Mouse (Mus musculus): ENCODE measurements around the gene Entpd7. TPM values are rescaled to one million over a fixed set of nuclear protein-coding genes. Genes with fewer than 3 reads are reported as not detected.

Gene Entpd7
- polyA plus RNA-seq, 1 experiment from 2014 or later: 8.3 TPM

DNA sequence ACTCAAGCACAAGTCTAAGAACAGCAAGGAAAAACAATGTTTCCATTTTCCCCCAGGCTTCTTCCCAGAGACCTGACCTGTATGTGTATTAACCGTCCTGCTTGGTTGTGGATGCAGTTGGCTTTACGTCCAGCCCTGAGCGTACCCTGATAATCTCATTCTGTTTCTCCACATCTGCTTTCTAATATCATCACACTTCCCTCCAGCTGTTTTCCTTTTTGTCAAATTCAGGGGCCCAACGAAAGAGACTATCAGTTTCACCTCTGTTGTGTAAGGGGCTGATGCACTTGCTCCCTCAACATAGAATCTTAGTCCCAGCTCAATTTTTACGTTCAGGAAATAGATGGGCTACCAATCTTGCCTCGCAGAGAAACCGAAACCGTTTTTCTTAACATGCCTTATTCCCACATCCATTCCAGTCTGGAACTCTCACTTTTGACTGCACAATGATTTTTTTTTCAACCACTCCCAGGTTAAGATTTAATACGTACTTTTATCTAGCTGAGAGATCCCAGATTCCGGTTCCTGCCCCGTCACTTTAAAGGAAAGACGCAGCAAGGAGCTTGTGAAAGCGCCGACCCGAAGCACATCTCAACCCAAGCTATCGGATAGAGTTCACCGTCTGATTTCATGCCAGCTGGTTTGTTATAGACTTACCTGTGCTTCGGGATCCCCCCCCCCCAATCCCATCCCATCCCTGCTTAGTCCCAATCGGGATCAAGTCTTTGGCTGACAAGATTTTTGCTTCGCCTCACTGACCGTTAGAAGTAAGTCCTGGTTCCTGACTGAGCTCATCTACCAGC is 15.8 kb upstream of the Entpd7 start:
- ATAC-seq: no peak
- Histone ChIP-seq H3K4me2 (ENCODE audit: low read length) (peak overlapping the region; percentile 86), H3K9ac (ENCODE audit: low read depth, low read length) (peak overlapping the region; percentile 98), H3K36me3 (ENCODE audit: control insufficient read depth, insufficient read depth, low read length) (no peaks in the 10 kb centered on the region), H3K4me1 (ENCODE audit: control insufficient read depth, insufficient read depth, low read depth, low read length) (peaks cover 17% of the 10 kb centered on the region), H3K4me3 (ENCODE audit: low read length) (peak overlapping the region; percentile 99), H3K9me3 (ENCODE audit: control insufficient read depth, low read length) (no peaks in the 10 kb centered on the region), H3K27me3 (replicated peaks; ENCODE audit: control insufficient read depth, insufficient read depth, low read length) (no peaks in the 10 kb centered on the region), H3K27ac (ENCODE audit: low read depth, low read length) (peak overlapping the region; percentile 89)
- WGBS: 10% methylated on average over 21 of the region's 21 CpGs

DNA sequence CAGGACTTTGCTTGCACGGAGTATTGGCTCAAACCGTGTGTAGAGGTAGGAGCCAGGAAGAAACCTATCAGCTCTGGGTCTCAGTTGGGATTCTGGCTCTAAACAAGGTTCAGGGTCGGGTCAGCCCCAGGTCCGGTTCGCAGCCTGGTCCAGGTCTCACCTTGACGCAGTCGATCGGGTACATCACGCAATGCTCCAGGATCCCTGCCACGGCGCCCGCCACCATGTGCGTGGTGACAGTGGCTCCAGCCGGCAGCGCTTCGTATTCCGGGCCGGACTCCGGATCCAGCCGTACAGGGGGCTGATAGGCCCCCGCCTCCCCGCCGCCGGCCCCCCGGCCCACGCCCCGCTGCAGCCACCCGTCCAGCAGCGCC is 15.2 kb upstream of the Entpd7 start:
- under 1% methylated on average over 29 of the region's 29 CpGs for WGBS

DNA sequence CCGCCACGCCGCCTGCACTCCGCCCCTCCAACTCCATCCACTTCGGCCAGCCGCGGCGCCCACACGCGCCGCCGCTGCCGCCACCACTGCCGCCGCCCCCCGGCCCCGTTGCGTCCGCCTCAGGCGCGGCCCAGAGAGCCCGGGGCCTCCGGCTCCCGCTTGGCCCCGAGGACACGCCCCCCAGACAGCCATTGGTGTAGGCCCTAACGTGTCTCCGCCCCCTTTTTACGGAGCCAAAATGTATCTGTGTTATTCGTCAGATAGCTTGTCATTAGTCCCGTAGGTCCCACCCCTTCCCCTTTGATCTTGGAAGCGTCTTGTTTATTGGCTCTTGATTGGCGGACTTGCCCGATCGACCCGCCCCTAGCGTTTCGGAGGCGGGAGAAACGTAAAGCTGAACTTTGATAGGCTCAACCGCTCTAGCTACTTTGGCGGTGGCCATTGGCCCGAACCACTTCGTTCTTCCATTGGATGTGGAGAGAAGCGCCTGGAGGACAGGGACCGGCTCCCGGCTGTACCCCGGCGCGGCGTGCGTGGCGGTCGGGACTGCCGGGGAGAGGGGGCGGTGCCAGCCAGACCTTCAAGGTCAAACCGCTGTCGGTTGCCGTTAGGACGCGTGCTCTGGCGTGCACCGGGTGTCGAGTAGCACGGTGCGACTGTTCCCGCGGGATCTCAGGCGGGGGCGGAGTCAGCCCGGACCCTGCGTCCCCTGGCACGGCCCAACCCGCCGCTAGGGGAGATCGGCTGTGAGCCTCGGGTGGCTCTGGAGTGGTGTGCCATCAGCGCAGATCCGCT is 14.5 kb upstream of the Entpd7 start, which contains the start of gene Slc25a28:
TSS of gene Slc25a28 (minus strand) at position 152 of the 795 bp plus-strand sequence.
- Histone ChIP-seq H3K27me3 (replicated peaks; ENCODE audit: control insufficient read depth, insufficient read depth, low read length) (no peaks in the 10 kb centered on the region), H3K4me3 (ENCODE audit: low read length) (peak within 1 kb of the TSS; percentile 99), H3K27ac (ENCODE audit: low read depth, low read length) (peak within 1 kb of the TSS; percentile 98), H3K4me1 (ENCODE audit: control insufficient read depth, insufficient read depth, low read depth, low read length) (peaks cover 17% of the 10 kb centered on the region), H3K36me3 (ENCODE audit: control insufficient read depth, insufficient read depth, low read length) (no peaks in the 10 kb centered on the region), H3K9me3 (ENCODE audit: control insufficient read depth, low read length) (no peaks in the 10 kb centered on the region), H3K4me2 (ENCODE audit: low read length) (peak within 1 kb of the TSS; percentile 86), H3K9ac (ENCODE audit: low read depth, low read length) (peak within 1 kb of the TSS; percentile 98)
- WGBS: under 1% methylated on average over 58 of the region's 79 CpGs
- ATAC-seq: peak; percentile 97

More for the DNA sequence above, 15.2 kb upstream of the Entpd7 start:
- Histone ChIP-seq H3K36me3 (ENCODE audit: control insufficient read depth, insufficient read depth, low read length) (no peaks in the 10 kb centered on the region), H3K27ac (ENCODE audit: low read depth, low read length) (peak overlapping the region; percentile 89), H3K4me3 (ENCODE audit: low read length) (peak overlapping the region; percentile 99), H3K9ac (ENCODE audit: low read depth, low read length) (peak overlapping the region; percentile 98), H3K9me3 (ENCODE audit: control insufficient read depth, low read length) (no peaks in the 10 kb centered on the region), H3K4me1 (ENCODE audit: control insufficient read depth, insufficient read depth, low read depth, low read length) (peaks cover 17% of the 10 kb centered on the region), H3K27me3 (replicated peaks; ENCODE audit: control insufficient read depth, insufficient read depth, low read length) (no peaks in the 10 kb centered on the region), H3K4me2 (ENCODE audit: low read length) (peak overlapping the region; percentile 86)
- peak; percentile 4 for ATAC-seq

DNA sequence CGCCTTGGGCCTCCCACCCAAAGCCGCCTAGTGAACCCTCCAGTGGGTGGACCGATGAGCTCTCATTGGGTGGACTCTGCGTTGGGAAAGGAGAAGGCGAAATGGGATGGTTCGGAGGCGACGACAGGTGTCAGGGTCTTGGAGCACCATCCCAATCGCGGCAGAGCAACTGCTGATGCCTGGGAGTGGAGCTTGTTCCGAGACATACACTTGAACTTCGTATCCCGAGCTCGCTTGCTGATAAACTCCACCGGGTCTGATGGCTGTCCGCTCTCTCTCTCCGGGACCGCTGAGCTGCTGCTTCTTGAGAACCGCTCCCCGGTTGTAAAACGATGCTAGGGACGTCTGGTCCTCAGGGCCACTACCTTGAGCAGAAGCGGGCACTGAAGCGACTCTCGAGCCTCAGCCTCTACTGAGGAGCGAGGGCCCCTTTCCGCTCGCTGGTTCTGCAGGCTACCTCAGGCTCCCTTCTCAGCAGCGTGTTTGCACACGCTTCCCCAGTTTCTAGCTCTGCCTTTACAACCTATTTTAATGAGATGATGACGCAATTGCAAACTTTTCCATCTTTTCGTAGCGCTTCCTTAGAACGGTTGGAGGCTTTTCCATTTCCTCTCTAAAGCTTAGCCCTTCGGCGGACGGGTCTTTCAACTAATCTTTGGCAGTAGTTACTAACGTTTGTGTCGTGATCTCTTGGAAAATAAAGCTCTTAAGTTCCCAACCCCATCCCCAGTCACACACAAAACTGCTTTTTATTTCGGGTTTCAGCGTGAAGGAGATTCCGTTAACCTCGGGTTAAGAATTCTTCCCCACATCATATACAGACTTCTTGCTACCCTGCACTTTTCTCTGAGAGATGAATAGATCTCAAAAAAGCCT is 13.7 kb upstream of the Entpd7 start:
- Histone ChIP-seq H3K4me2 (ENCODE audit: low read length) (peak overlapping the region; percentile 84), H3K4me1 (ENCODE audit: control insufficient read depth, insufficient read depth, low read depth, low read length) (peaks cover 17% of the 10 kb centered on the region), H3K4me3 (ENCODE audit: low read length) (peak overlapping the region; percentile 99), H3K9ac (ENCODE audit: low read depth, low read length) (peak overlapping the region; percentile 79), H3K27ac (ENCODE audit: low read depth, low read length) (peak overlapping the region; percentile 98), H3K9me3 (ENCODE audit: control insufficient read depth, low read length) (no peaks in the 10 kb centered on the region), H3K36me3 (ENCODE audit: control insufficient read depth, insufficient read depth, low read length) (no peaks in the 10 kb centered on the region), H3K27me3 (replicated peaks; ENCODE audit: control insufficient read depth, insufficient read depth, low read length) (no peaks in the 10 kb centered on the region)
- 1% methylated on average over 43 of the region's 43 CpGs for WGBS
- ATAC-seq: 0 out of 2 replicates have a peak, but pooled peaks have one; percentile 0

DNA sequence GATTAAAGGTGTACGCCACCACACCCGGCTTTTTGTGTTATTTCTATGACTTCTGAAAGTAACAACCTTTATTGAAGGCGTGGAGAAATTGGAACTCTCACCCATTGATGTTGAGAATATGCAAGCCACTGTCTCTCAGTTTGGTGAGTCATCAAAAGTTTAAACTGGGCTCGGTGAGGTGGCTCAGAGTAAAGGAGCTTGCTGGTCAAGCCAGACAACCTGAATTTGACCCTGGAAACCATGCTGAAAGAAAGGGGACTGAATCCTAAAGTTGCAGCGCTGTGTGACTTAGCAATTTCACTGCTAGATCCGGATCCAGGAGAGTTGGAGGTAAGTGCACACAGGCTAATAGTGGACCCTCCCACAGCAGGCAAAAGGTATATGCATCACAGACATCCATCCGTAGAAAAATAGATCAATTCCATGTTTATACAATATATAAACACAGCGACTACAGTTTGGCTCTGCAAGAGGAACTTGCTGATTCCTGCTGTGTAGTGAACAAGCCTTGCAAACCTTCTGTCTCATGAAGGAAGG is 10.9 kb upstream of the Entpd7 start:
- no peak overlapping the region for H3K4me2 ChIP-seq (ENCODE audit: low read length)
- 84% methylated on average over 8 of the region's 8 CpGs for whole genome bisulfite sequencing
- peaks cover 10% of the 10 kb centered on the region for H3K4me1 ChIP-seq (ENCODE audit: control insufficient read depth, insufficient read depth, low read depth, low read length)
- no peaks in the 10 kb centered on the region for H3K27me3 ChIP-seq (replicated peaks; ENCODE audit: control insufficient read depth, insufficient read depth, low read length)
- H3K9me3 ChIP-seq (ENCODE audit: control insufficient read depth, low read length): no peaks in the 10 kb centered on the region
- no peak overlapping the region for H3K9ac ChIP-seq (ENCODE audit: low read depth, low read length)
- no peak for ATAC-seq
- H3K4me3 ChIP-seq (ENCODE audit: low read length): no peak overlapping the region
- no peak overlapping the region for H3K27ac ChIP-seq (ENCODE audit: low read depth, low read length)
- H3K36me3 ChIP-seq (ENCODE audit: control insufficient read depth, insufficient read depth, low read length): no peaks in the 10 kb centered on the region

DNA sequence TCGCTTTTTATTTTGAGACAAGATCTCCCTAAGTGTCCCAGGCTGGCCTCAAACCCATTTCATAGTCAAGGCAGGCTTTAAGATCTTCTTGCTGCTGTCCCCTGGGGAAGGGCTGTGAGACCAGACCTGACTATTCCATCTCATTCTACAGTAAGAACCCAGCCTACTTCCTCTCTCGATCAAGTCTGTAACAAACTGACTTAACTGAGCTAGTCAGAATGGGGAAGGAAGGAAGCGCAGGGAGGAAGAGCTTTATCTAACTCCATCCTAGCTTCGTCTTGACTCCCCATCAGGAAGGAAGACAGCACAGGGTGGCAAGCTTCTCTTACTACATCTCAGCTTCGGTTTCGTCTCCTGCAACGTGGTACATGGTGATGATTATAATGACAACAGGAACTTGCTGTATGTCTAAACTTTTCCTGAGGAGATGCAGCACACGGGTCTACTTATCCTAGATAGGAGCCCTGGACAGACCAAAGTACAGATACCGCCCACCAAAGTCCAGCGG is 9.9 kb upstream of the Entpd7 start:
- Histone ChIP-seq H3K27ac (ENCODE audit: low read depth, low read length) (no peak overlapping the region), H3K27me3 (replicated peaks; ENCODE audit: control insufficient read depth, insufficient read depth, low read length) (no peaks in the 10 kb centered on the region), H3K4me2 (ENCODE audit: low read length) (no peak overlapping the region), H3K4me3 (ENCODE audit: low read length) (no peak overlapping the region), H3K36me3 (ENCODE audit: control insufficient read depth, insufficient read depth, low read length) (no peaks in the 10 kb centered on the region), H3K9ac (ENCODE audit: low read depth, low read length) (no peak overlapping the region), H3K9me3 (ENCODE audit: control insufficient read depth, low read length) (no peaks in the 10 kb centered on the region), H3K4me1 (ENCODE audit: control insufficient read depth, insufficient read depth, low read depth, low read length) (peaks cover 8% of the 10 kb centered on the region)
- no peak for ATAC-seq
- WGBS: 87% methylated on average over 10 of the region's 10 CpGs

DNA sequence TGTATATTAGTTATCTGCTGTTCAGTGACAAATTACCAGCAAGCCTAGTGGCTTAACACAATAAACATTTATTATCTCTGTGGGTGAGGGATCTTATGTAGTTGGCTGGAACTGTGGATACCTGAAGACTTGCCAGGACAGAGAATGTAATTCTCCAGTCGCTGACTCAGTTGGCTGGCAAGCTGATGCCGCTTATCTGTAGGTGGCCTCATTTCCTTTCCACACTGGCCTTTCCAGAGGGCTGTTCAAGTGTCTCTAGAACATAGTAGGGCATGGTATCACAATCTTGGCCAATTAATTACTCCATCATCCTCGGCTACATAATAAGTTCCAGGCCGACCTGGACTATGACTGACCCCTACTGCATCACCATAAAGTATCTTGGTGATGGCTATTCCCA is 7.9 kb upstream of the Entpd7 start:
- no peak for ATAC-seq
- H3K4me2 ChIP-seq (ENCODE audit: low read length): no peak overlapping the region
- H3K27me3 ChIP-seq (replicated peaks; ENCODE audit: control insufficient read depth, insufficient read depth, low read length): no peaks in the 10 kb centered on the region
- no peak overlapping the region for H3K4me3 ChIP-seq (ENCODE audit: low read length)
- H3K9ac ChIP-seq (ENCODE audit: low read depth, low read length): no peak overlapping the region
- H3K36me3 ChIP-seq (ENCODE audit: control insufficient read depth, insufficient read depth, low read length): no peaks in the 10 kb centered on the region
- peaks cover 2% of the 10 kb centered on the region for H3K4me1 ChIP-seq (ENCODE audit: control insufficient read depth, insufficient read depth, low read depth, low read length)
- WGBS: 88% methylated on average over 4 of the region's 4 CpGs
- H3K27ac ChIP-seq (ENCODE audit: low read depth, low read length): no peak overlapping the region
- no peaks in the 10 kb centered on the region for H3K9me3 ChIP-seq (ENCODE audit: control insufficient read depth, low read length)

DNA sequence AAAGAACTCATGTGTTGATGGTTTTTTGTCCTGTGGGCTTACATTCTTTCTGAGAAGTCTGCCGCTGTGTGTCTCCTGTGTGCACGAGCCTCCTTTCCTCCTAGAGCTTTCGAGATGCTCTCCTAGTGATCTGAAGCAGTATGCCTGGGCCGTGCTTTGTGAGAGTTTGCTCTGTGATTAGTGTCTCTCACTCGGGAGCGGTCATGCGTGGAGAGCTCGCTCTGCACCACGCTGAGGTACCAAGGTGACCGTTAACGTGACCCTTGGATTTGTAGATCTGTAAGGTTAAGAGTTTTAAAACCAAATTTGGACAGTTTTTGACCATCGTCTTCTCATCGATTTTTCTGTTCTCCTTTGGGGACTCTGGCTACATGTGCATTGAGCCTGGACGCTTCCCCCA is 3.3 kb downstream of the Entpd7 start:
- 62% methylated on average over 14 of the region's 14 CpGs for WGBS
- Histone ChIP-seq H3K36me3 (ENCODE audit: control insufficient read depth, insufficient read depth, low read length) (peaks cover 2% of the 10 kb centered on the region; the same call in 1 of the 2 replicates), H3K4me2 (ENCODE audit: low read length) (peak overlapping the region; percentile 17; the same call in 1 of the 2 replicates), H3K4me3 (ENCODE audit: low read length) (no peak overlapping the region), H3K9me3 (ENCODE audit: control insufficient read depth, low read length) (no peaks in the 10 kb centered on the region), H3K4me1 (ENCODE audit: control insufficient read depth, insufficient read depth, low read depth, low read length) (peaks cover 17% of the 10 kb centered on the region), H3K9ac (ENCODE audit: low read depth, low read length) (no peak overlapping the region), H3K27me3 (replicated peaks; ENCODE audit: control insufficient read depth, insufficient read depth, low read length) (no peaks in the 10 kb centered on the region), H3K27ac (ENCODE audit: low read depth, low read length) (no peak overlapping the region)
- ATAC-seq: no peak
